35 mouse cellular contexts compared by ENCODE assay signal in genomic region chr16:23113903-23114302, GRCm38 (mm10). TPM values are rescaled to one million over a fixed set of nuclear protein-coding genes. Genes with fewer than 3 reads are reported as not detected.
DNase-seq lines count a peak whose midpoint lies in the region; ATAC-seq and TF ChIP-seq lines count a peak whose summit lies in the region.
"Had no signal": no experiment of that assay in that cellular context is flagged by ENCODE, and none has a peak within 500 bp of the region (broad histone marks: within the 10 kb centered on the region; RNA-seq: fewer than 3 reads in every experiment).

No protein-coding gene starts in this region.

- TF ChIP-seq EP300 in lung, postnatal 0 days (IDR thresholded peaks at IDR 0.05): no peak

- TF ChIP-seq CTCF in lung, postnatal 0 days (IDR thresholded peaks at IDR 0.05): no peak

- no peaks in the 10 kb centered on the region for H3K9me3 ChIP-seq in embryonic facial prominence, embryonic 14.5 days (ENCODE audit: control insufficient read depth, low read length)
- H3K9me3 ChIP-seq in embryonic facial prominence, embryonic 10.5 days: no peaks in the 10 kb centered on the region
- no peaks in the 10 kb centered on the region for H3K9me3 ChIP-seq in midbrain, embryonic 11.5 days (ENCODE audit: control insufficient read depth, low read length)
- no peaks in the 10 kb centered on the region for H3K9me3 ChIP-seq in midbrain, embryonic 10.5 days (replicated peaks)
- H3K9me3 ChIP-seq in liver, embryonic 13.5 days (replicated peaks): no peaks in the 10 kb centered on the region
- no peaks in the 10 kb centered on the region for H3K9me3 ChIP-seq in lung, postnatal 0 days (ENCODE audit: low read length)
- H3K9me3 ChIP-seq: embryonic facial prominence, embryonic 13.5 days; hindbrain, embryonic 10.5 days; hindbrain, embryonic 15.5 days; limb, embryonic 12.5 days had no signal

- peak; percentile 7 for TF ChIP-seq POLR2A in myocyte (IDR thresholded peaks at IDR 0.05; ENCODE audit: insufficient read length, low read depth)

- peaks cover 4% of the 10 kb centered on the region; the same call in 1 of the 2 replicates for H3K4me1 ChIP-seq in embryonic facial prominence, embryonic 14.5 days (ENCODE audit: control insufficient read depth, insufficient read depth, low read length)
- H3K4me1 ChIP-seq in embryonic facial prominence, embryonic 10.5 days: peaks cover 18% of the 10 kb centered on the region
- peaks cover 17% of the 10 kb centered on the region for H3K4me1 ChIP-seq in midbrain, embryonic 11.5 days (ENCODE audit: control insufficient read depth, insufficient read depth, low read length)
- H3K4me1 ChIP-seq in midbrain, embryonic 10.5 days: peaks cover 25% of the 10 kb centered on the region
- peaks cover 25% of the 10 kb centered on the region for H3K4me1 ChIP-seq in liver, embryonic 13.5 days (replicated peaks)
- peaks cover 9% of the 10 kb centered on the region; the same call in 1 of the 2 replicates for H3K4me1 ChIP-seq in lung, postnatal 0 days (ENCODE audit: insufficient read depth, low read depth, low read length)

- peaks cover 32% of the 10 kb centered on the region for H3K79me2 ChIP-seq in myocyte (ENCODE audit: control insufficient read depth, insufficient read depth)

- H3K36me3 ChIP-seq in embryonic facial prominence, embryonic 14.5 days (ENCODE audit: control insufficient read depth, insufficient read depth, low read length): peaks cover 82% of the 10 kb centered on the region
- H3K36me3 ChIP-seq in embryonic facial prominence, embryonic 10.5 days (replicated peaks): peaks cover 94% of the 10 kb centered on the region
- peaks cover 29% of the 10 kb centered on the region for H3K36me3 ChIP-seq in midbrain, embryonic 11.5 days (ENCODE audit: control insufficient read depth, insufficient read depth, low read length)
- peaks cover 95% of the 10 kb centered on the region for H3K36me3 ChIP-seq in midbrain, embryonic 10.5 days
- H3K36me3 ChIP-seq in liver, embryonic 13.5 days: peaks cover 86% of the 10 kb centered on the region
- H3K36me3 ChIP-seq in myocyte (ENCODE audit: control insufficient read depth, insufficient read depth): peaks cover 59% of the 10 kb centered on the region
- peaks cover 24% of the 10 kb centered on the region for H3K36me3 ChIP-seq in lung, postnatal 0 days (ENCODE audit: insufficient read depth, low read length)

- no peaks in the 10 kb centered on the region for H3K27me3 ChIP-seq in embryonic facial prominence, embryonic 14.5 days (replicated peaks; ENCODE audit: control insufficient read depth, insufficient read depth, low read length)
- no peaks in the 10 kb centered on the region for H3K27me3 ChIP-seq in embryonic facial prominence, embryonic 10.5 days (replicated peaks; ENCODE audit: low read depth, poor library complexity, severe bottlenecking)
- H3K27me3 ChIP-seq in midbrain, embryonic 11.5 days (ENCODE audit: control insufficient read depth, insufficient read depth, low read length): no peaks in the 10 kb centered on the region
- H3K27me3 ChIP-seq in midbrain, embryonic 10.5 days (ENCODE audit: low read depth, poor library complexity, severe bottlenecking): no peaks in the 10 kb centered on the region
- no peaks in the 10 kb centered on the region for H3K27me3 ChIP-seq in liver, embryonic 13.5 days
- no peaks in the 10 kb centered on the region for H3K27me3 ChIP-seq in myocyte (ENCODE audit: control insufficient read depth, insufficient read depth, insufficient read length)
- no peaks in the 10 kb centered on the region for H3K27me3 ChIP-seq in lung, postnatal 0 days (replicated peaks; ENCODE audit: insufficient read depth, low read length)
- H3K27me3 ChIP-seq: embryonic facial prominence, embryonic 13.5 days; hindbrain, embryonic 15.5 days; limb, embryonic 12.5 days had no signal

- no peak overlapping the region for H3K9ac ChIP-seq in embryonic facial prominence, embryonic 14.5 days (ENCODE audit: low read depth, low read length)
- H3K9ac ChIP-seq in midbrain, embryonic 11.5 days (ENCODE audit: low read length): no peak overlapping the region
- no peak overlapping the region for H3K9ac ChIP-seq in liver, embryonic 13.5 days
- no peak overlapping the region for H3K9ac ChIP-seq in lung, postnatal 0 days (replicated peaks; ENCODE audit: low read depth)
- H3K9ac ChIP-seq: embryonic facial prominence, embryonic 13.5 days; hindbrain, embryonic 15.5 days; limb, embryonic 12.5 days had no signal

- no peak overlapping the region for H3ac ChIP-seq in myocyte (ENCODE audit: control insufficient read depth, insufficient read length)

- H3K27ac ChIP-seq in embryonic facial prominence, embryonic 14.5 days (replicated peaks; ENCODE audit: low read depth, low read length): no peak overlapping the region
- H3K27ac ChIP-seq in embryonic facial prominence, embryonic 10.5 days (replicated peaks): no peak overlapping the region
- no peak overlapping the region for H3K27ac ChIP-seq in midbrain, embryonic 11.5 days (ENCODE audit: low read depth, low read length)
- H3K27ac ChIP-seq in midbrain, embryonic 10.5 days (replicated peaks): no peak overlapping the region
- H3K27ac ChIP-seq in liver, embryonic 13.5 days: no peak overlapping the region
- H3K27ac ChIP-seq in lung, postnatal 0 days (ENCODE audit: low read length): no peak overlapping the region
- H3K27ac ChIP-seq: hindbrain, embryonic 10.5 days; hindbrain, embryonic 15.5 days; left cerebral cortex, adult 2 months; limb, embryonic 12.5 days had no signal

- ATAC-seq in embryonic facial prominence, embryonic 14.5 days (ENCODE audit: low read depth): peak; percentile 7; the same call in 1 of the 2 replicates
- ATAC-seq in midbrain, embryonic 11.5 days (ENCODE audit: low FRiP score): no peak
- ATAC-seq in liver, embryonic 13.5 days (ENCODE audit: low read depth): peak; percentile 64
- ATAC-seq in lung, postnatal 0 days: no peak
- ATAC-seq: activated CD4-positive, CD25-positive, alpha-beta regulatory T cell, adult 4 months; forebrain, embryonic 16.5 days; inflammation-experienced regulatory T-cells, adult 6 months had no signal

- no peak overlapping the region for H3K4me2 ChIP-seq in embryonic facial prominence, embryonic 14.5 days (ENCODE audit: low read depth, low read length)
- no peak overlapping the region for H3K4me2 ChIP-seq in midbrain, embryonic 11.5 days
- no peak overlapping the region for H3K4me2 ChIP-seq in liver, embryonic 13.5 days
- H3K4me2 ChIP-seq in myocyte (ENCODE audit: low read depth): no peak overlapping the region
- H3K4me2 ChIP-seq in lung, postnatal 0 days (replicated peaks; ENCODE audit: low read depth, low read length): no peak overlapping the region
- H3K4me2 ChIP-seq: embryonic facial prominence, embryonic 13.5 days; hindbrain, embryonic 15.5 days; limb, embryonic 12.5 days had no signal

- no peak overlapping the region for H3K4me3 ChIP-seq in embryonic facial prominence, embryonic 14.5 days (ENCODE audit: low read depth, low read length)
- H3K4me3 ChIP-seq in embryonic facial prominence, embryonic 10.5 days: no peak overlapping the region
- no peak overlapping the region for H3K4me3 ChIP-seq in midbrain, embryonic 11.5 days (ENCODE audit: low read depth, low read length)
- no peak overlapping the region for H3K4me3 ChIP-seq in midbrain, embryonic 10.5 days
- H3K4me3 ChIP-seq in liver, embryonic 13.5 days (replicated peaks): no peak overlapping the region
- H3K4me3 ChIP-seq in myocyte: no peak overlapping the region
- no peak overlapping the region for H3K4me3 ChIP-seq in lung, postnatal 0 days (ENCODE audit: low read depth, low read length)
- H3K4me3 ChIP-seq: embryonic facial prominence, embryonic 13.5 days; erythroblast, embryonic 14.5 days; hindbrain, embryonic 10.5 days; hindbrain, embryonic 15.5 days; left cerebral cortex, adult 2 months; limb, embryonic 12.5 days had no signal

- DNase-seq in embryonic facial prominence, embryonic 14.5 days (ENCODE audit: low spot score): no peak
- no peak for DNase-seq in embryonic facial prominence, embryonic 10.5 days (ENCODE audit: low spot score)
- DNase-seq in midbrain, embryonic 11.5 days (ENCODE audit: low spot score, missing footprints): peak; percentile 80
- DNase-seq in midbrain, embryonic 10.5 days (ENCODE audit: low spot score): no peak
- no peak for DNase-seq in liver, embryonic 13.5 days
- DNase-seq in lung, postnatal 0 days (ENCODE audit: low spot score): no peak
- DNase-seq in urinary bladder, postnatal 4 days (ENCODE audit: low spot score in 2 of 2): no peak
- DNase-seq: adrenal gland, adult 2 months; adrenal gland, postnatal 36 days; cerebellum, adult 2 months; cerebellum, postnatal 14 days; embryo, embryonic 11 days; gastrocnemius, postnatal 10 days; heart, postnatal 14 days; kidney, adult 2 months; kidney, postnatal 14 days; lung, postnatal 4 days; thymus, postnatal 14 days had no signal

RNA-seq across cellular contexts. Expression of gene Eif4a2, which starts 6.7 kb away (rescaled TPM):
- 249 and 268 TPM in 2 replicates for polyA plus RNA-seq in embryonic facial prominence, embryonic 14.5 days (2014; fragmentation: Nextera tagmentation; extraction: Ambion mirVana)
- polyA plus RNA-seq in embryonic facial prominence, embryonic 10.5 days (2016; fragmentation: Nextera tagmentation; extraction: Ambion mirVana): 170 and 177 TPM in 2 replicates
- polyA plus RNA-seq in midbrain, embryonic 11.5 days (2014; fragmentation: Nextera tagmentation; extraction: Ambion mirVana): 210 and 232 TPM in 2 replicates
- polyA plus RNA-seq in midbrain, embryonic 10.5 days (2016; fragmentation: Nextera tagmentation; extraction: Ambion mirVana): 154 and 155 TPM in 2 replicates
- 75.2 and 94.5 TPM in 2 replicates for polyA plus RNA-seq in liver, embryonic 13.5 days (2015; fragmentation: Nextera tagmentation; extraction: Ambion mirVana)
- polyA plus RNA-seq in myocyte (2012; fragmentation: generic; extraction: Trizol): 141 TPM
- polyA plus RNA-seq in lung, postnatal 0 days (2015; fragmentation: Nextera tagmentation; extraction: Ambion mirVana): 144 and 177 TPM in 2 replicates

RNA-seq across cellular contexts. Expression of gene Rfc4, which starts 13.6 kb away (rescaled TPM):
- 89.8 and 97.4 TPM in 2 replicates for polyA plus RNA-seq in embryonic facial prominence, embryonic 14.5 days (2014; fragmentation: Nextera tagmentation; extraction: Ambion mirVana)
- polyA plus RNA-seq in embryonic facial prominence, embryonic 10.5 days (2016; fragmentation: Nextera tagmentation; extraction: Ambion mirVana): 208 and 218 TPM in 2 replicates
- 237 and 249 TPM in 2 replicates for polyA plus RNA-seq in midbrain, embryonic 11.5 days (2014; fragmentation: Nextera tagmentation; extraction: Ambion mirVana)
- 238 and 272 TPM in 2 replicates for polyA plus RNA-seq in midbrain, embryonic 10.5 days (2016; fragmentation: Nextera tagmentation; extraction: Ambion mirVana)
- 199 and 218 TPM in 2 replicates for polyA plus RNA-seq in liver, embryonic 13.5 days (2015; fragmentation: Nextera tagmentation; extraction: Ambion mirVana)
- polyA plus RNA-seq in myocyte (2012; fragmentation: generic; extraction: Trizol): 18.9 TPM
- polyA plus RNA-seq in lung, postnatal 0 days (2015; fragmentation: Nextera tagmentation; extraction: Ambion mirVana): 19.0 and 21.4 TPM in 2 replicates
- polyA plus RNA-seq: adrenal gland, adult 2 months had no signal

RNA-seq across cellular contexts. Expression of gene Adipoq, which starts 32.4 kb away (rescaled TPM):
- 5.9 and 18.4 TPM in 2 replicates for polyA plus RNA-seq in embryonic facial prominence, embryonic 14.5 days (2014; fragmentation: Nextera tagmentation; extraction: Ambion mirVana)
- not detected in 2 replicates for polyA plus RNA-seq in embryonic facial prominence, embryonic 10.5 days (2016; fragmentation: Nextera tagmentation; extraction: Ambion mirVana)
- polyA plus RNA-seq in midbrain, embryonic 11.5 days (2014; fragmentation: Nextera tagmentation; extraction: Ambion mirVana): 0.22 TPM in 1 of 2 replicates, not detected in the other
- not detected in 2 replicates for polyA plus RNA-seq in midbrain, embryonic 10.5 days (2016; fragmentation: Nextera tagmentation; extraction: Ambion mirVana)
- not detected in 2 replicates for polyA plus RNA-seq in liver, embryonic 13.5 days (2015; fragmentation: Nextera tagmentation; extraction: Ambion mirVana)
- not detected for polyA plus RNA-seq in myocyte (2012; fragmentation: generic; extraction: Trizol)
- polyA plus RNA-seq in lung, postnatal 0 days (2015; fragmentation: Nextera tagmentation; extraction: Ambion mirVana): not detected in 2 replicates
- polyA plus RNA-seq: activated CD4-positive, CD25-positive, alpha-beta regulatory T cell, adult 4 months; embryonic facial prominence, embryonic 13.5 days; erythroblast, embryonic 14.5 days; forebrain, embryonic 11.5 days; forebrain, embryonic 16.5 days; hindbrain, embryonic 10.5 days; hindbrain, embryonic 15.5 days; limb, embryonic 12.5 days; liver, embryonic 16.5 days; midbrain, postnatal 0 days; neural tube, embryonic 14.5 days; stomach, embryonic 14.5 days had no signal

RNA-seq across cellular contexts. Expression of gene Kng1, which starts 56.2 kb away (rescaled TPM):
- 0.17 TPM in 1 of 2 replicates, not detected in the other for polyA plus RNA-seq in embryonic facial prominence, embryonic 14.5 days (2014; fragmentation: Nextera tagmentation; extraction: Ambion mirVana)
- polyA plus RNA-seq in embryonic facial prominence, embryonic 10.5 days (2016; fragmentation: Nextera tagmentation; extraction: Ambion mirVana): not detected in 2 replicates
- not detected in 2 replicates for polyA plus RNA-seq in midbrain, embryonic 11.5 days (2014; fragmentation: Nextera tagmentation; extraction: Ambion mirVana)
- polyA plus RNA-seq in midbrain, embryonic 10.5 days (2016; fragmentation: Nextera tagmentation; extraction: Ambion mirVana): not detected in 2 replicates
- 274 and 287 TPM in 2 replicates for polyA plus RNA-seq in liver, embryonic 13.5 days (2015; fragmentation: Nextera tagmentation; extraction: Ambion mirVana)
- not detected for polyA plus RNA-seq in myocyte (2012; fragmentation: generic; extraction: Trizol)
- polyA plus RNA-seq in lung, postnatal 0 days (2015; fragmentation: Nextera tagmentation; extraction: Ambion mirVana): 0.47 and 0.74 TPM in 2 replicates
- polyA plus RNA-seq: adrenal gland, adult 2 months; cerebellum, adult 2 months; embryonic facial prominence, embryonic 13.5 days; forebrain, embryonic 11.5 days; forebrain, embryonic 16.5 days; heart, embryonic 14.5 days; hindbrain, embryonic 10.5 days; inflammation-experienced regulatory T-cells, adult 6 months; midbrain, postnatal 0 days; small intestine, adult 2 months had no signal

Comparison
In these comparisons a context has a peak if more than half of its experiments do, and no peak if none do; other contexts are left out.
1. ATAC-seq: peak in embryonic facial prominence, embryonic 14.5 days (single experiment) and liver, embryonic 13.5 days (single experiment); none in midbrain, embryonic 11.5 days (single experiment) and lung, postnatal 0 days (single experiment).